Mouse (Mus musculus) ES-E14 (cell line): Measurements from ENCODE around the gene Gm20532. TPM values are rescaled to one million over a fixed set of nuclear protein-coding genes. Genes with fewer than 3 reads are reported as not detected.
A peak's percentile ranks its signal among the peaks of the same experiment; 100 is the strongest.
"Not testable (repeated sequence)": the region's sequence is repeated elsewhere in the genome, so short reads cannot be mapped to it uniquely, and the experiment has no call there.

Source experiments
- DNase-seq: peaks from one replicate; pipeline ENCODE4 v3.0.0-alpha.2; 2013; ENCODE audit warnings: low read depth, low spot score
- H3K27ac ChIP-seq: 2 replicates; pipeline ENCODE4 v1.5.1; 2012; ENCODE audit warnings: low read depth, mild to moderate bottlenecking, low read length, moderate library complexity, mixed read lengths; ENCODE audit not compliant: poor library complexity, insufficient read depth, severe bottlenecking
- H3K36me3 ChIP-seq: 2 replicates; pipeline ENCODE4 v1.6.1; 2012; ENCODE audit warnings: mild to moderate bottlenecking, low read length, moderate library complexity, mixed read lengths; ENCODE audit not compliant: control insufficient read depth, poor library complexity, insufficient read depth, severe bottlenecking
- H3K4me1 ChIP-seq, 2 experiments: fragments of 150-350 bp in 1 of 2; sonication (generic) in 1 of 2; 2 replicates each; pipeline ENCODE4 v1.6.1; 2012; ENCODE audit warnings: low read length in 2 of 2, mild to moderate bottlenecking in 1 of 2, mixed read lengths in 1 of 2; ENCODE audit not compliant: control insufficient read depth in 2 of 2, insufficient read depth in 2 of 2, poor library complexity in 1 of 2
- H3K4me3 ChIP-seq, 2 experiments: fragments of 150-350 bp in 1 of 2; sonication (generic) in 1 of 2; 2 replicates each; pipeline ENCODE4 v1.5.1; 2012; ENCODE audit warnings: low read length in 2 of 2, low read depth in 1 of 2, mild to moderate bottlenecking in 1 of 2, mixed read lengths in 1 of 2; ENCODE audit not compliant: insufficient read depth in 1 of 2, poor library complexity in 1 of 2, severe bottlenecking in 1 of 2
- H3K9ac ChIP-seq: 2 replicates; pipeline ENCODE4 v1.6.1; 2012; ENCODE audit warnings: low read depth, mild to moderate bottlenecking, low read length, mixed read lengths; ENCODE audit not compliant: poor library complexity, insufficient read depth, severe bottlenecking
- H3K9me3 ChIP-seq: fragments of 150-350 bp; sonication (generic); 2 replicates; pipeline ENCODE4 v1.6.1; 2012; ENCODE audit warnings: low read depth, mild to moderate bottlenecking, low read length; ENCODE audit not compliant: control insufficient read depth, insufficient read depth
- CHD2 ChIP-seq: IDR thresholded peaks from 2 replicates; pipeline ENCODE4 v1.6.1; 2014; ENCODE audit warnings: mild to moderate bottlenecking, low read depth, low read length, inconsistent platforms
- HCFC1 ChIP-seq: IDR thresholded peaks from 2 replicates; pipeline ENCODE4 v1.6.1; 2012; ENCODE audit warnings: low read length, inconsistent platforms, borderline replicate concordance; ENCODE audit not compliant: insufficient read depth
- MAFK ChIP-seq: IDR thresholded peaks from 2 replicates; pipeline ENCODE4 v1.6.1; 2014; ENCODE audit warnings: mild to moderate bottlenecking, low read depth, low read length, inconsistent platforms; ENCODE audit not compliant: insufficient read depth
- ZC3H11A ChIP-seq: IDR thresholded peaks from 2 replicates; pipeline ENCODE4 v1.6.1; 2012; ENCODE audit warnings: low read depth, mild to moderate bottlenecking, inconsistent platforms, low read length, borderline replicate concordance
- ZNF384 ChIP-seq: IDR thresholded peaks from 2 replicates; pipeline ENCODE4 v1.6.1; 2012; ENCODE audit warnings: low read depth, low read length, inconsistent platforms
- in situ Hi-C, 2 experiments: fragments of 600-800 bp; cut with MboI; formaldehyde crosslinking; loops; one replicate each; pipeline ENCODE4 v1.15.1; 2025; ENCODE audit warnings: low sequenced_read_pairs in 2 of 2, inconsistent platforms in 1 of 2; ENCODE audit not compliant: unreplicated experiment in 2 of 2
- total RNA-seq: library from RNA; depleted of rRNA; stranded (reverse); fragments of 300-350 nt; gene quantifications from 2 replicates; pipeline ENCODE4 v1.2.3, GENCODE M21; 2012

Gene Gm20532
- total RNA-seq, 1 experiment: not detected

DNA sequence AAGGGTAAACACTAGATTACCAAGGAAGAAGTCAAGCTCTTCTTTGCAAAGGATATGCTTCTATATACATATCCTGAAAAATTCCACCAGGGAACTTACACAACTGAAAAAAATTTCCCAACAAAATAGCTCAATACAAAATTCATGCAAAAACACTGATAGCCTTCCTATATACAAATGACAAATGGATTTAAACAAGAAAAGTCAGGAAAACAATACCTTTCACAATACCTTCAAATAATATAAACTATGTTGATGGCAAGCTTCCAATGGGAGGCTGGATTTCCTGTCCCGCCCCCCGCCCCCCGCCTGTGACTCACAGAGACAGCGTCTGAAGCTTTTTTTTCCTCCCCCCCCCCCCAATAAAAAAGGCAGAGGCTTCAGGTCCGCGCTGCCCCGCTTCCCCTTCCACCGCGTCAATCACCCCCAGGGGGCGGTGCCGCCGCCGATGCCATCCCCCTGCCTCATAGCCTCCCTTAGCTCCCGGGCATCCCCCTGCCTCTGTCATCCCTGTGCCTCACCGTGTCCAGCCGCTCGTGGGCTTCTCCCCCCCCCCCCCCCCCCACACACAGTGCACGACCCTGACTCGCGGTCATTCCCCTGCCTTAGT lies 74.8 kb downstream of the Gm20532 start:
- in situ Hi-C loops: no loop called here
- DNase-seq: no peak
- Histone ChIP-seq H3K36me3 (no peaks in the 10 kb centered on the region), H3K27ac (no peak overlapping the region), H3K9me3 (no peaks in the 10 kb centered on the region), H3K4me1 (peaks cover 0 to 4% of the 10 kb centered on the region in 2 experiments; a peak in 1 of 4 replicates), H3K4me3 (peak overlapping the region; percentile 33 to 49), H3K9ac (no peak overlapping the region)
- TF ChIP-seq ZNF384 (no peak), MAFK (no peak), CHD2 (no peak), ZC3H11A (no peak), HCFC1 (no peak)

- Histone ChIP-seq H3K4me3 (peak overlapping the region; percentile 33 to 49; a peak in 3 of 4 replicates), H3K9me3 (no peaks in the 10 kb centered on the region), H3K9ac (no peak overlapping the region), H3K4me1 (peaks cover 0 to 4% of the 10 kb centered on the region in 2 experiments; a peak in 1 of 4 replicates), H3K27ac (no peak overlapping the region), H3K36me3 (no peaks in the 10 kb centered on the region)
- no peak for TF ChIP-seq ZNF384
- no peak for TF ChIP-seq HCFC1
- TF ChIP-seq CHD2: no peak
- TF ChIP-seq ZC3H11A: no peak
- no peak for TF ChIP-seq MAFK
- DNase-seq: no peak
- in situ Hi-C loops: no loop called here
Measured at GRCm38 (mm10) chr2:26661768-26662508, 75.5 kb downstream of the Gm20532 start.

- no peak for DNase-seq
Measured at GRCm38 (mm10) chr2:26662509-26662882, 76.1 kb downstream of the Gm20532 start.

DNA sequence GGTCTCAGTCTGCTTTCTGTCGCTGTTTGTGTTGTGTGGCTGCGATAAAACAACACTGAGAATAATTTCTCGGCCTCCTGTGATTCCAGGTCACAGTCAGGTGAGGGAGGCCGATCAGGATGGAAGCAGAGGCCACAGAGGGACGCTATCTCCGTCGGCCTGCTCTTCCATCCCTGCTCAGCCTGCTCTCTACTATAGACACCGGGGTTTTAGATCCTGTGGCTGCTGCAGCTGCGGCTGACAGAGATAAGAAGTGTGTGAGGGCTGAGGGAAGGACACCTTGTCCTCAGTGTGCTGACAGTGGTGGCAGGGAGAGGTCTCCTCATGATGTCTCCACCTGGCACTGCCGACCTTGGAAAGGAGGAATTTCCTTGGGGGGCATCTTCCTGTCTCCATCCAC lies 76.7 kb downstream of the Gm20532 start:
- Histone ChIP-seq H3K9ac (no peak overlapping the region), H3K27ac (no peak overlapping the region), H3K9me3 (no peaks in the 10 kb centered on the region), H3K4me3 (no peak overlapping the region), H3K4me1 (peaks cover 0 to 4% of the 10 kb centered on the region in 2 experiments; a peak in 1 of 4 replicates), H3K36me3 (no peaks in the 10 kb centered on the region)
- in situ Hi-C loops: no loop called here
- TF ChIP-seq ZC3H11A (no peak), CHD2 (no peak), ZNF384 (no peak), MAFK (no peak), HCFC1 (no peak)
- DNase-seq: no peak

More at GRCm38 (mm10) chr2:26662509-26662882, 76.1 kb downstream of the Gm20532 start:
- Histone ChIP-seq H3K4me3 (no peak overlapping the region), H3K4me1 (peaks cover 0 to 4% of the 10 kb centered on the region in 2 experiments; a peak in 1 of 4 replicates), H3K36me3 (no peaks in the 10 kb centered on the region), H3K9me3 (no peaks in the 10 kb centered on the region), H3K27ac (no peak overlapping the region), H3K9ac (no peak overlapping the region)
- TF ChIP-seq ZNF384: no peak
- no peak for TF ChIP-seq MAFK
- no peak for TF ChIP-seq ZC3H11A
- no peak for TF ChIP-seq HCFC1
- TF ChIP-seq CHD2: no peak
- in situ Hi-C loops: no loop called here

GRCm38 (mm10) chr2:26663551-26663950 lies 77.1 kb downstream of the Gm20532 start:
- DNase-seq, H3K27ac ChIP-seq, H3K9ac ChIP-seq, in situ Hi-C loops, H3K9me3 ChIP-seq, H3K4me3 ChIP-seq, H3K36me3 ChIP-seq, H3K4me1 ChIP-seq: not testable (repeated sequence)
